Mouse (Mus musculus): ENCODE measurements around the gene Mbnl1. TPM values are rescaled to one million over a fixed set of nuclear protein-coding genes. Genes with fewer than 3 reads are reported as not detected.

Mbnl1 gene
- 61.3 and 73.3 TPM in 2 replicates for polyA plus RNA-seq (2015; fragmentation: Nextera tagmentation; extraction: Ambion mirVana)

- Histone ChIP-seq H3K9me3 (ENCODE audit: low read length) (no peaks in the 10 kb centered on the region), H3K4me3 (ENCODE audit: low read depth, low read length) (peak within 1 kb of the TSS; percentile 45), H3K4me2 (ENCODE audit: low read depth, low read length) (peak within 1 kb of the TSS; percentile 67), H3K36me3 (replicated peaks; ENCODE audit: insufficient read depth, low read length) (no peaks in the 10 kb centered on the region), H3K27ac (ENCODE audit: low read depth) (peak within 1 kb of the TSS; percentile 86), H3K9ac (replicated peaks) (peak within 1 kb of the TSS; percentile 55), H3K4me1 (ENCODE audit: insufficient read depth) (peaks cover 5% of the 10 kb centered on the region; the same call in 1 of the 2 replicates), H3K27me3 (ENCODE audit: insufficient read depth, low read length) (no peaks in the 10 kb centered on the region)
- DNase-seq (no peak), ATAC-seq (peak; percentile 47)
- 31% methylated on average over 5 of the region's 5 CpGs for WGBS (ENCODE audit: insufficient replicate concordance)
- TF ChIP-seq EP300 (IDR thresholded peaks at IDR 0.05; ENCODE audit: low read depth) (no peak), CTCF (IDR thresholded peaks at IDR 0.05; ENCODE audit: low read depth) (no peak)
These were observed at the start of gene Mbnl1 for GRCm38 (mm10) chr3:60472681-60473177. Mbnl1 (plus strand) TSS chr3:60472830.

GRCm38 (mm10) chr3:60424148-60424547 lies 48.5 kb upstream of the Mbnl1 start:
- no peak for TF ChIP-seq EP300 (IDR thresholded peaks at IDR 0.05; ENCODE audit: low read depth)
- TF ChIP-seq CTCF (IDR thresholded peaks at IDR 0.05; ENCODE audit: low read depth): no peak
- H3K9me3 ChIP-seq (ENCODE audit: low read length): no peaks in the 10 kb centered on the region
- WGBS (ENCODE audit: insufficient replicate concordance): 90% methylated on average over 1 of the region's 1 CpGs
- DNase-seq: no peak
- H3K36me3 ChIP-seq (replicated peaks; ENCODE audit: insufficient read depth, low read length): no peaks in the 10 kb centered on the region
- no peak overlapping the region for H3K4me3 ChIP-seq (ENCODE audit: low read depth, low read length)
- H3K4me2 ChIP-seq (ENCODE audit: low read depth, low read length): no peak overlapping the region
- no peak for ATAC-seq
- H3K27ac ChIP-seq (ENCODE audit: low read depth): no peak overlapping the region
- no peak overlapping the region for H3K9ac ChIP-seq (replicated peaks)
- no peaks in the 10 kb centered on the region for H3K27me3 ChIP-seq (ENCODE audit: insufficient read depth, low read length)
- no peaks in the 10 kb centered on the region for H3K4me1 ChIP-seq (ENCODE audit: insufficient read depth)

- Histone ChIP-seq H3K4me2 (ENCODE audit: low read depth, low read length) (no peak overlapping the region), H3K27ac (ENCODE audit: low read depth) (no peak overlapping the region), H3K9ac (replicated peaks) (no peak overlapping the region), H3K36me3 (replicated peaks; ENCODE audit: insufficient read depth, low read length) (no peaks in the 10 kb centered on the region), H3K27me3 (ENCODE audit: insufficient read depth, low read length) (no peaks in the 10 kb centered on the region), H3K9me3 (ENCODE audit: low read length) (no peaks in the 10 kb centered on the region), H3K4me3 (ENCODE audit: low read depth, low read length) (no peak overlapping the region), H3K4me1 (ENCODE audit: insufficient read depth) (no peaks in the 10 kb centered on the region)
- WGBS (ENCODE audit: insufficient replicate concordance): 84% methylated on average over 5 of the region's 5 CpGs
- ATAC-seq (no peak), DNase-seq (no peak)
- no peak for TF ChIP-seq EP300 (IDR thresholded peaks at IDR 0.05; ENCODE audit: low read depth)
- TF ChIP-seq CTCF (IDR thresholded peaks at IDR 0.05; ENCODE audit: low read depth): no peak
These were observed 43.6 kb upstream of the Mbnl1 start for GRCm38 (mm10) chr3:60429049-60429448.

- TF ChIP-seq EP300 (IDR thresholded peaks at IDR 0.05; ENCODE audit: low read depth) (no peak), CTCF (IDR thresholded peaks at IDR 0.05; ENCODE audit: low read depth) (no peak)
- Histone ChIP-seq H3K27ac (ENCODE audit: low read depth) (no peak overlapping the region), H3K4me2 (ENCODE audit: low read depth, low read length) (no peak overlapping the region), H3K27me3 (ENCODE audit: insufficient read depth, low read length) (no peaks in the 10 kb centered on the region), H3K9ac (replicated peaks) (no peak overlapping the region), H3K9me3 (ENCODE audit: low read length) (no peaks in the 10 kb centered on the region), H3K4me3 (ENCODE audit: low read depth, low read length) (no peak overlapping the region), H3K36me3 (replicated peaks; ENCODE audit: insufficient read depth, low read length) (no peaks in the 10 kb centered on the region), H3K4me1 (ENCODE audit: insufficient read depth) (0 out of 2 replicates have a peak, but pooled peaks cover 4% of the 10 kb centered on the region)
- no peak for ATAC-seq
- DNase-seq: no peak
These were observed 35.4 kb upstream of the Mbnl1 start for GRCm38 (mm10) chr3:60437254-60437653.

- TF ChIP-seq CTCF (IDR thresholded peaks at IDR 0.05; ENCODE audit: low read depth) (no peak), EP300 (IDR thresholded peaks at IDR 0.05; ENCODE audit: low read depth) (0 out of 2 replicates have a peak, but pooled peaks have one; percentile 12)
- H3K4me3 ChIP-seq (ENCODE audit: low read depth, low read length): no peak overlapping the region
- no peak overlapping the region for H3K27ac ChIP-seq (ENCODE audit: low read depth)
- no peaks in the 10 kb centered on the region for H3K36me3 ChIP-seq (replicated peaks; ENCODE audit: insufficient read depth, low read length)
- H3K4me2 ChIP-seq (ENCODE audit: low read depth, low read length): no peak overlapping the region
- H3K4me1 ChIP-seq (ENCODE audit: insufficient read depth): 0 out of 2 replicates have a peak, but pooled peaks cover 4% of the 10 kb centered on the region
- H3K9me3 ChIP-seq (ENCODE audit: low read length): no peaks in the 10 kb centered on the region
- no peaks in the 10 kb centered on the region for H3K27me3 ChIP-seq (ENCODE audit: insufficient read depth, low read length)
- no peak overlapping the region for H3K9ac ChIP-seq (replicated peaks)
- DNase-seq (no peak), ATAC-seq (no peak)
- WGBS (ENCODE audit: insufficient replicate concordance): 31% methylated on average over 1 of the region's 1 CpGs
These were observed 34.9 kb upstream of the Mbnl1 start for GRCm38 (mm10) chr3:60437678-60438232.

- no peak overlapping the region for H3K4me2 ChIP-seq (ENCODE audit: low read depth, low read length)
- no peaks in the 10 kb centered on the region for H3K36me3 ChIP-seq (replicated peaks; ENCODE audit: insufficient read depth, low read length)
- H3K9me3 ChIP-seq (ENCODE audit: low read length): no peaks in the 10 kb centered on the region
- no peak overlapping the region for H3K27ac ChIP-seq (ENCODE audit: low read depth)
- DNase-seq (no peak), ATAC-seq (no peak)
- H3K9ac ChIP-seq (replicated peaks): no peak overlapping the region
- no peaks in the 10 kb centered on the region for H3K27me3 ChIP-seq (ENCODE audit: insufficient read depth, low read length)
- 81% methylated on average over 1 of the region's 1 CpGs for WGBS (ENCODE audit: insufficient replicate concordance)
- no peak overlapping the region for H3K4me3 ChIP-seq (ENCODE audit: low read depth, low read length)
- 0 out of 2 replicates have a peak, but pooled peaks cover 4% of the 10 kb centered on the region for H3K4me1 ChIP-seq (ENCODE audit: insufficient read depth)
- TF ChIP-seq EP300 (IDR thresholded peaks at IDR 0.05; ENCODE audit: low read depth) (no peak), CTCF (IDR thresholded peaks at IDR 0.05; ENCODE audit: low read depth) (no peak)
These were observed 33.9 kb upstream of the Mbnl1 start for GRCm38 (mm10) chr3:60438715-60439114.
